Mouse (Mus musculus) heart, postnatal 14 days (tissue): ENCODE results near the gene Trem3. TPM values are rescaled to one million over a fixed set of nuclear protein-coding genes. Genes with fewer than 3 reads are reported as not detected.

ENCODE experiments used
- DNase-seq, 2 experiments: peaks; one replicate each; pipeline ENCODE4 v3.0.0; 2021 to 2022
- intact Hi-C: fragments of 180-260 bp; cut with DNase I; formaldehyde crosslinking; loops from one replicate; pipeline ENCODE4 v1.15.1; 2025
- total RNA-seq, 2 experiments: library from RNA; stranded (reverse); gene quantifications; 2 replicates each; pipeline ENCODE4 v1.2.3; 2021

Gene Trem3
- total RNA-seq, 2 experiments from 2014 or later, result not detected

GRCm38 (mm10) chr17:48268276-48268675 lies 20.7 kb downstream of the Trem3 start:
- intact Hi-C loops, result no loop called here
- no peak for DNase-seq

GRCm38 (mm10) chr17:48269833-48270232 lies 22.3 kb downstream of the Trem3 start:
- intact Hi-C loops, result loop anchor here (5.0 kb wide), 1 partner anchor 332 kb away; no protein-coding TSS in a partner anchor
- no peak for DNase-seq

GRCm38 (mm10) chr17:48272158-48272557 lies 24.6 kb downstream of the Trem3 start:
- no peak for DNase-seq

GRCm38 (mm10) chr17:48272598-48272997 lies 25.0 kb downstream of the Trem3 start:
- intact Hi-C loops, result loop anchor here (5.0 kb wide), 1 partner anchor 330 kb away; no protein-coding TSS in a partner anchor

More at GRCm38 (mm10) chr17:48272158-48272557, 24.6 kb downstream of the Trem3 start:
- intact Hi-C loops, result loop anchor here (5.0 kb wide), 1 partner anchor 330 kb away; no protein-coding TSS in a partner anchor

GRCm38 (mm10) chr17:48274098-48274497 lies 26.5 kb downstream of the Trem3 start:
- intact Hi-C loops, result loop anchor here (1.0 to 5.0 kb wide), 2 partner anchors 63 to 328 kb away; no protein-coding TSS in a partner anchor

More at GRCm38 (mm10) chr17:48272598-48272997, 25.0 kb downstream of the Trem3 start:
- no peak for DNase-seq

GRCm38 (mm10) chr17:48274885-48275284 lies 27.3 kb downstream of the Trem3 start:
- DNase-seq, result peak; percentile 75 to 87
- intact Hi-C loops, result loop anchor here (1.0 to 5.0 kb wide), 3 partner anchors 62 to 327 kb away; partner anchors contain the start of gene Nfya

More at GRCm38 (mm10) chr17:48274098-48274497, 26.5 kb downstream of the Trem3 start:
- no peak for DNase-seq

- intact Hi-C loops, result loop anchor here (5.0 kb wide), 1 partner anchor 132 kb away; the partner anchor contains the start of gene Nfya
- DNase-seq, result no peak
Measured at GRCm38 (mm10) chr17:48275736-48276135, 28.2 kb downstream of the Trem3 start.

GRCm38 (mm10) chr17:48278381-48278780 lies 30.8 kb downstream of the Trem3 start:
- DNase-seq, result no peak
- intact Hi-C loops, result loop anchor here (5.0 kb wide), 1 partner anchor 129 kb away; the partner anchor contains the start of gene Nfya

- DNase-seq, result no peak
Measured at GRCm38 (mm10) chr17:48279002-48279401, 31.4 kb downstream of the Trem3 start.

GRCm38 (mm10) chr17:48280943-48281738 lies 33.6 kb downstream of the Trem3 start:
- intact Hi-C loops, result no loop called here
- DNase-seq, result no peak

More at GRCm38 (mm10) chr17:48279002-48279401, 31.4 kb downstream of the Trem3 start:
- intact Hi-C loops, result loop anchor here (5.0 kb wide), 1 partner anchor 128 kb away; the partner anchor contains the start of gene Nfya

GRCm38 (mm10) chr17:48281739-48282085 lies 34.1 kb downstream of the Trem3 start:
- intact Hi-C loops, result no loop called here
- no peak for DNase-seq

GRCm38 (mm10) chr17:48286765-48287164 lies 39.2 kb downstream of the Trem3 start:
- no peak for DNase-seq
- intact Hi-C loops, result no loop called here

- intact Hi-C loops, result no loop called here
- no peak for DNase-seq
Measured at GRCm38 (mm10) chr17:48287276-48287675, 39.7 kb downstream of the Trem3 start.

- DNase-seq, result no peak
- intact Hi-C loops, result no loop called here
Measured at GRCm38 (mm10) chr17:48293500-48294194, 46.1 kb downstream of the Trem3 start.

GRCm38 (mm10) chr17:48299203-48299602 lies 51.6 kb downstream of the Trem3 start, which contains the start of gene Treml2:
TSS of gene Treml2 (plus strand) at chr17:48299498.
- no peak for DNase-seq
- intact Hi-C loops, result no loop called here

- no peak for DNase-seq
- intact Hi-C loops, result no loop called here
Measured at GRCm38 (mm10) chr17:48299756-48300155, 52.2 kb downstream of the Trem3 start.

- no peak for DNase-seq
- intact Hi-C loops, result no loop called here
Measured at GRCm38 (mm10) chr17:48300199-48300598, 52.6 kb downstream of the Trem3 start.

- intact Hi-C loops, result no loop called here
- DNase-seq, result no peak
Measured at GRCm38 (mm10) chr17:48300861-48301260, 53.3 kb downstream of the Trem3 start.

- intact Hi-C loops, result no loop called here
Measured at GRCm38 (mm10) chr17:48301792-48302191, 54.2 kb downstream of the Trem3 start.

More at GRCm38 (mm10) chr17:48301792-48302191, 54.2 kb downstream of the Trem3 start:
- no peak for DNase-seq
